Mouse (Mus musculus): ENCODE data around the gene Rab6b.

- TF ChIP-seq POLR2A (IDR thresholded peaks at IDR 0.05; ENCODE audit: borderline replicate concordance, low read depth, low read length) = 0 out of 2 replicates have a peak, but pooled peaks have one; percentile 7
- no peak for TF ChIP-seq CTCF (IDR thresholded peaks at IDR 0.05; ENCODE audit: low read depth, low read length)
These were observed 118.8 kb downstream of the Rab6b start, which contains the start of the genes Gm20425 and Trf for GRCm38 (mm10) chr9:103230151-103230951.
